Mouse (Mus musculus) neural tube, embryonic 14.5 days (tissue): ENCODE results near the gene 1110032A03Rik. TPM values are rescaled to one million over a fixed set of nuclear protein-coding genes. Genes with fewer than 3 reads are reported as not detected.

Source experiments
- ATAC-seq: fragments of 200-750 bp; cut with Nextera tagmentation; 2 replicates; pipeline ENCODE4 v1.8.0; 2017; ENCODE audit warnings: low read depth, mild to moderate bottlenecking, moderate TSS enrichment, moderate library complexity
- H3K27ac ChIP-seq: fragments of 300-500 bp; sonication (generic); 2 replicates; pipeline ENCODE4 v1.5.1; 2014; ENCODE audit warnings: low read depth, mild to moderate bottlenecking, control low read depth, low read length, moderate library complexity, mixed read lengths
- H3K27me3 ChIP-seq: fragments of 300-500 bp; sonication (generic); 2 replicates; pipeline ENCODE4 v1.6.1; 2014; ENCODE audit warnings: low read length; ENCODE audit not compliant: control insufficient read depth, insufficient read depth
- H3K36me3 ChIP-seq: fragments of 300-500 bp; sonication (generic); 2 replicates; pipeline ENCODE4 v1.6.1; 2014; ENCODE audit warnings: low read length, mixed read lengths; ENCODE audit not compliant: control insufficient read depth, insufficient read depth
- H3K4me1 ChIP-seq: fragments of 300-500 bp; sonication (generic); 2 replicates; pipeline ENCODE4 v1.6.1; 2014; ENCODE audit warnings: low read length; ENCODE audit not compliant: control insufficient read depth, insufficient read depth
- H3K4me2 ChIP-seq: fragments of 300-500 bp; sonication (generic); 2 replicates; pipeline ENCODE4 v1.6.1; 2014; ENCODE audit warnings: mild to moderate bottlenecking, low read depth, low read length, control low read depth
- H3K4me3 ChIP-seq: fragments of 300-500 bp; sonication (generic); 2 replicates; pipeline ENCODE4 v1.5.1; 2014; ENCODE audit warnings: low read depth, low read length, control low read depth, mixed read lengths
- H3K9ac ChIP-seq: fragments of 300-500 bp; sonication (generic); replicated peaks from 2 replicates; pipeline ENCODE4 v1.6.1; 2014; ENCODE audit warnings: low read depth, mild to moderate bottlenecking, control low read depth, low read length, mixed read lengths
- H3K9me3 ChIP-seq: fragments of 300-500 bp; sonication (generic); 2 replicates; pipeline ENCODE4 v1.6.1; 2016; ENCODE audit warnings: low read length; ENCODE audit not compliant: control insufficient read depth
- WGBS: fragments of 180-500 bp; shearing (Covaris S2); extraction: QIAGEN DNeasy Blood & Tissue Kit; methylation state at CpG from one replicate; pipeline ENCODE4 v1.1.7; 2014; 5-methylcytosine and 5-hydroxymethylcytosine counted together
- polyA plus RNA-seq: library from polyadenylated mRNA; unstranded; fragments of >200 nt; fragmentation: Nextera tagmentation; extraction: Ambion mirVana; gene quantifications from 2 replicates; pipeline ENCODE4 v1.2.1, GENCODE M21; 2014

The 1110032A03Rik gene
- polyA plus RNA-seq, 1 experiment from 2014 or later = 66.7 TPM

DNA sequence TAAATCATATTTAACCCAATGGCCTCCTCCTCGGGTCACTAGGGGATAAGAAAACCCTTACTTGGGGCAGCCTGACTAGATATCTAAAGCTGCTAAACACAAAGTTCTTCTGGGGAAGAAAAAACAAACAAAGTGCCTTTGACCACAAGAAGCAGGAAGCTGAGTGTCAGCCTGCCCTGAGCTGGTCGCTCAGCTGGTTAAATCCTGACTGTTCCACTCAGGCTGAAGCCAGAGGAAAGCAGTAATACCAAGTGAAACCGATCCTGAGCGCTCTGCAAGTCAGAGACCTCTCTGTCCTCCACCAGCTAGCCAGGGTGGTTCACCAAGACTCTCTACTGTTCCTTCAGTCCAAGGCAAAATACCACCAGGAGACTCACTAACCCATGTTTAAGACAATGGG, 45.7 kb downstream of the 1110032A03Rik start:
- Histone ChIP-seq H3K4me1 (peaks cover 15% of the 10 kb centered on the region; the same call in 1 of the 2 replicates), H3K4me3 (no peak overlapping the region), H3K27ac (no peak overlapping the region), H3K9me3 (no peaks in the 10 kb centered on the region), H3K36me3 (no peaks in the 10 kb centered on the region), H3K9ac (no peak overlapping the region), H3K27me3 (no peaks in the 10 kb centered on the region), H3K4me2 (no peak overlapping the region)
- WGBS = 68% methylated on average over 4 of the region's 4 CpGs
- no peak for ATAC-seq

DNA sequence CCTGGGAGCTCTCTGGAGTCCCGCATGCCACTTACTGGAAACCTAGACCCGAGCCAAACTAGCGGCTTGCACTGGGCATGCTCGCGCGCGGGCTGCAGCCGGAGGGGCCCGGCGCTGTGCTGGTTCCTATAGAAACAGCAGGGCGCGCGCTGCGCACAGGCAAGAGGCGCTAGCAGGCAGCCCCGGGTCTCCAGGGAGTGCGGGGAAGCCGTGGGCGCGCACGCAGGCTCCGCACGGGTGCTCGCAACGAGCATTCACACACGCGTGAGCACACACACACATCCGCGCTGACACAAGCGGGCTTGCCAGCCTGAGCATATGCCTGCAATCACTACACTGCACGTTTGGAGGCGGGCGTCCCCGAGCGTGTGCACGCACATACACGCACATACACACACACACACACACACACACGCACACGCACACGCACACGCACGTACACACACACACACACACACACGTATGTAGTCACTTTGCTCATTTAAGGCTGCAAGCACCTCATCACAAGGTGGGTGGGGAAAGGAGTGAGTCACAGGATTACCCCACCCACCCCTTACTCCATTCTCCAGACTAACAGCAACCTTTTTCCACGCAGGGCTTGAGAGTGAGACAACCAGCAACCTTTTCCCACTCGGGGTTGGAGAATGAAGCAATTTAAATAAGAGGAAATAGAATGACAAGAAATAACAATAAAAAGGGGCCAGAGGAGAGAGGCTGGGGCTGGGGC, 47.2 kb downstream of the 1110032A03Rik start:
- Histone ChIP-seq H3K9ac (peak overlapping the region; percentile 74), H3K4me3 (peak overlapping the region; percentile 59), H3K36me3 (no peaks in the 10 kb centered on the region), H3K27me3 (no peaks in the 10 kb centered on the region), H3K27ac (peak overlapping the region; percentile 72), H3K4me2 (peak overlapping the region; percentile 74), H3K4me1 (peaks cover 21% of the 10 kb centered on the region; the same call in 1 of the 2 replicates), H3K9me3 (no peaks in the 10 kb centered on the region)
- ATAC-seq = peak; percentile 97
- under 1% methylated on average over 42 of the region's 45 CpGs for WGBS

DNA sequence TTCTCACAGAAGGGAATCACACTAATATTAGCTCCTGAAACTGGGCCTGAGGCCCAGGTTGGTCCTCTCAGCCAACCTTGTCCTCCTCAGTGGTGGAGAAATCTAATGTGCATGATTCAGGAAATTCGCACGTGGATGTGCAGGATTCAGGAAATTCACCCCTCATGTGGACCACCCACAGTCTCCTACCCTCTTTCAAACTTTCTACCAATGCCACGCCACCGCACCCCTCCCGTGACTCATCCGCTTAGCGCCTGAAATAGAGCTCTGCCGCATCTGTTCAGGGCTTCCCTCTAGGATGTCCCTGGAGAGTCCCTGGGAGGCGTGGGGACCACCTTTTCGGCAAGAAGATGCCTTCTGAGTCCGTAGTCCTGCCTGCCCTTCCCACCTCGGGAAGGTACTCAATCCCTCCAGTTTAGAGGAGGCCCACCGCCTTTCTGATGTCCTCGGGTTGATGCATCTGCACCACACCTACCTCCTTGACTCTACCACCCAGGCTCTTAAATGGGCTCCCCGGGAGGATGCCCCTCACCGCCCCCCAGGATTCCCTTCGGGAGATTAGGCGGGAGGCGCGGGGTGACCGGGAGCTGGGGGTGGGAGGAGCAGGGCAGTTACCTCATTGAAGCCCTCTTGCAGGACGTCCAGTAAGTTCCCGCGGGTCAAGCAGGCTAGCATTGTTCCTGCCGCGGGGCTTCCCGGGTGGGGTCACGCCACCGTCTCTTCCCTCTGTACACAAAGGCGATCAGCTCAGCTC, 48.0 kb downstream of the 1110032A03Rik start:
- no peaks in the 10 kb centered on the region for H3K36me3 ChIP-seq
- H3K9ac ChIP-seq = peak overlapping the region; percentile 74
- peak; percentile 19 for ATAC-seq
- H3K4me3 ChIP-seq = peak overlapping the region; percentile 59
- H3K27ac ChIP-seq = peak overlapping the region; percentile 72
- no peaks in the 10 kb centered on the region for H3K27me3 ChIP-seq
- peak overlapping the region; percentile 74 for H3K4me2 ChIP-seq
- peaks cover 21% of the 10 kb centered on the region; the same call in 1 of the 2 replicates for H3K4me1 ChIP-seq
- 2% methylated on average over 29 of the region's 30 CpGs for WGBS
- H3K9me3 ChIP-seq = no peaks in the 10 kb centered on the region

DNA sequence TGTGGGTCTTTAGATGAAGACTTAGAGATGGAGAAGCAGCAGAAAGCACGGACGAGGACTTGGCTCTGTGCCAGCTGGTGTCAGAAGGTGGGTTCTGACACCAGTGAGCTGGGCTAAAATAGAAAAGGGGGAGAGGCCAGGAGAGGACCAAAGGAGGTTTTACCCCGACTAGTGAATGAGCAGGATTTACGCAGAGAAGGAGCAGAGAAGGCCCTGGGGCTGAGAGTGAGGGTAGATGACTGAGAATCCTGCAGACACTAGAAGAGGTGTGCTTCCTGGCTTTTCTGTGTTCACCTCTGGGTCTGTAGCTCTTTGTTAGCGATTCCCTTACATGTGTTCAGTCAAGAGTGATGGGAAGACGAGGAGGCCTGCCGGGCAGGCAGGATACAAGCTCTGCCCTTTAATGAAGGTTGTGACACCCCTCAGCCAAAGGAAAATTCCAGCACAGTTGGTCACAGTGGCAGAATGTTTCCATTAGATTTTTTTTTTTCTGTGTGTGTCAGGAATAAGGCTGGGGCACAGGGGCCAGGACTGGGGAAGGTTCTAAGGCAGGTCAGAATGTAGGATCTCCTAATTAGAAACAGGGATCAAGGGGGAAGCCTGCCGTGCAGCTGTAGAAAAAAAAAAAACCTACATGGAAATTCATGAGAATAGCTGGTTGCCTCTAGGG, 49.3 kb downstream of the 1110032A03Rik start:
- Histone ChIP-seq H3K36me3 (no peaks in the 10 kb centered on the region), H3K4me3 (peak overlapping the region; percentile 59), H3K4me1 (peaks cover 25% of the 10 kb centered on the region; the same call in 1 of the 2 replicates), H3K27ac (peak overlapping the region; percentile 74), H3K4me2 (peak overlapping the region; percentile 74), H3K9me3 (no peaks in the 10 kb centered on the region), H3K27me3 (no peaks in the 10 kb centered on the region), H3K9ac (peak overlapping the region; percentile 74)
- 32% methylated on average over 8 of the region's 8 CpGs for WGBS
- no peak for ATAC-seq

DNA sequence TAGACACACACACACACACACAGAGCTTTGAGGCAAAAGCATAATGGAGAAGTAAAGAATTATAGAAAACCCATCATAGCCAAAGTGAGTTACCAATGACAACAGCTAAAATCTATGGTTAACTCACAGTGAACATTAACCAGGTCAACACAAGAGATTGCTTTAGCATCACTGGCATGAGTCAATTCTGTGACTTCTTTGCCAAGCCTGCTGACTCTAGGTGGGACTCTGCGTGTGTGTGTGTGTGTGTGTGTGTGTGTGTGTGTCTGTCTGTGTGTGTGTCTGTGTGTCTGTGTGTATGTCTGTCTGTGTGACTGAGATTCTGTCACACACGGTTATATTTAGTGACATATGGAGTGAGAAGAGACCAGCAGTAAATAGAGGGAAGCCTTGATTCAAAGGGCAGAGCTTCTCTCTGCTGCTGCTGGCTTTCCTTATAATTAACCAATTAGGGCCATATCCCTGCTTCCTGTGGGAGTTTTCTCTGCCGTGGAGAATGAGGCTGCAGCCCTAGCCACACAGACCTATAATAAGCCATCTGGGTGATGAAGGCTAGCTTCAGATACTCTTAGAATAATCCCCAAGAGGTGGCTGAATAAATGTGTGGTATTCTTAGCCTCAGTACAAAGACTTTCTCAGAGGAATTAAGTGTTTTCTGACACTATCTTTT, 50.5 kb downstream of the 1110032A03Rik start:
- Histone ChIP-seq H3K4me1 (peaks cover 26% of the 10 kb centered on the region; the same call in 1 of the 2 replicates), H3K27ac (peak overlapping the region; percentile 3; the same call in 1 of the 2 replicates), H3K9ac (no peak overlapping the region; the same call in 1 of the 2 replicates), H3K4me3 (no peak overlapping the region), H3K36me3 (no peaks in the 10 kb centered on the region), H3K27me3 (no peaks in the 10 kb centered on the region), H3K4me2 (peak overlapping the region; percentile 74; the same call in 1 of the 2 replicates), H3K9me3 (no peaks in the 10 kb centered on the region)
- ATAC-seq = no peak
- 29% methylated on average over 3 of the region's 3 CpGs for WGBS

DNA sequence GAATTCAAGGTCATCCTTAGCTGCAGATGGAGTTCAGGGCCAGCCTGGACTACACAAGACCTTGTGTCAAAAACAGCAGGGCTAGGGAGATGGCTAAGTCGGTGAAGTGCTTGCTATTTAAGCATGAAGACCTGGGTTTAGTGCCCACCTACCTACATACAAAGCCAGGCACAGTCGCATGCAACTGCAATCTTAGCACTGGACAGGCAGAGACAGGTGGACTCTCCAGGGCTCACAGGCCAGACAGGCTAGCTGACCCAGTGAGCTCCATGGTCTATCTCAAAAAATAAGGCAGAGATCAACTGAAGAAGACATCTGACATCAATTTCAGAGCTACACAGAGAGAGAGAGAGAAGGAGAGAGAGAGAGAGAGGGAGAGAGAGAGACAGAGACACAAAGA, 51.2 kb downstream of the 1110032A03Rik start:
- Histone ChIP-seq H3K4me2 (peak overlapping the region; percentile 74), H3K4me1 (peaks cover 26% of the 10 kb centered on the region; the same call in 1 of the 2 replicates), H3K4me3 (no peak overlapping the region), H3K9me3 (no peaks in the 10 kb centered on the region), H3K27me3 (no peaks in the 10 kb centered on the region), H3K9ac (0 out of 2 replicates have a peak overlapping the region, but pooled peaks have one; percentile 17), H3K36me3 (no peaks in the 10 kb centered on the region), H3K27ac (peak overlapping the region; percentile 66; the same call in 1 of the 2 replicates)
- no peak for ATAC-seq
- 83% methylated on average over 2 of the region's 2 CpGs for WGBS

DNA sequence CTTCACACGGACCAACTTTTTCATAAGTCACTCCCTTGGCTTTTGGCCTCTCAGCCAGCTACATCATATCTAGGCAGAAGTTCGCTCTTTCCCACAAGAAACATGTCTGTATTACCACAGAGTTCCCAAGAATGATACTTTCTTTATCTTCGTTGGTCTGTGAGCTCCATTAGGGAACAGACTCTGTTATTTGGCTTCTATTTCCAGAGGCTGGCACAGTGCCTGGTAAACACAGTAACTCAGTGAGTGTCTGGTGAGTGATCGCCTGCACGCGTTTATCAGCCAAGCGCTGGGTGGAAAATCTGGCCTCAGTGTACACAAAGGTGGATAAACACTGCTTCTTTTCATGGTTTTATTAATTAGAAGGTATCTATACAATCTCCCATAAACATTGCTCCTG, 51.9 kb downstream of the 1110032A03Rik start:
- no peak for ATAC-seq

DNA sequence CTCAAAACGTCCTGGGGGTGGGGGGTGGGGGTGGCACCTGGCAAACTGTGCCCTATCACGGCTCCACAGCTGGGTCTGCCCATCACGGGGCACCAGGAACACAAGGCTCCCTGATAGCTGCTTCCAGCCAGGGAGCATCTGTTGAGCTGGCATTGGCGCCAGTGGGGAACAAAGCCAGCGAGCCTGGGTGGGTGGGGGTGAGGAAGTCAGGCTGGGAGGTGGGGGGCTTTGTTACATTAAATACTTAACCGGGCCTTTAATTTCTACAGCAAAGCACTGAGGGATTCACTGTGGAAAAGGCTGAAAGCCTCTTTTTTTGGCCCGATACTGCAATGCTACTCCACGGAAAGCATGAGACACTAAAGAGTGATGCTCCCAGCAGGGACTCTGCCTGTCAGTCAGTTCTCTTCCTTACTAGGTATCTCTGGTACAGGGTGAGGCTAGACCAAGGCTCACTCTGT, 52.8 kb downstream of the 1110032A03Rik start:
- H3K4me2 ChIP-seq = no peak overlapping the region; the same call in 1 of the 2 replicates
- H3K27ac ChIP-seq = peak overlapping the region; percentile 52; the same call in 1 of the 2 replicates
- H3K4me3 ChIP-seq = no peak overlapping the region
- no peaks in the 10 kb centered on the region for H3K36me3 ChIP-seq
- peaks cover 26% of the 10 kb centered on the region; the same call in 1 of the 2 replicates for H3K4me1 ChIP-seq
- H3K9me3 ChIP-seq = no peaks in the 10 kb centered on the region
- H3K27me3 ChIP-seq = no peaks in the 10 kb centered on the region
- 26% methylated on average over 8 of the region's 8 CpGs for WGBS
- ATAC-seq = peak; percentile 39; the same call in 1 of the 2 replicates
- H3K9ac ChIP-seq = no peak overlapping the region

More for the DNA sequence above, 51.9 kb downstream of the 1110032A03Rik start:
- 31% methylated on average over 7 of the region's 7 CpGs for WGBS
- Histone ChIP-seq H3K4me2 (peak overlapping the region; percentile 26; the same call in 1 of the 2 replicates), H3K4me3 (no peak overlapping the region), H3K27me3 (no peaks in the 10 kb centered on the region), H3K9me3 (no peaks in the 10 kb centered on the region), H3K9ac (no peak overlapping the region), H3K36me3 (no peaks in the 10 kb centered on the region), H3K27ac (peak overlapping the region; percentile 52), H3K4me1 (peaks cover 26% of the 10 kb centered on the region; the same call in 1 of the 2 replicates)
